Mouse (Mus musculus): ENCODE results near the gene Tenm4. TPM values are rescaled to one million over a fixed set of nuclear protein-coding genes. Genes with fewer than 3 reads are reported as not detected.

Gene Tenm4
- polyA plus RNA-seq, 1 experiment = 9.8 TPM

GRCm38 (mm10) chr7:96655096-96655716 is 484.2 kb downstream of the Tenm4 start:
- H3K4me3 ChIP-seq (ENCODE audit: insufficient read depth, low read depth, low read length) = no peak overlapping the region
- H3K27ac ChIP-seq (replicated peaks; ENCODE audit: low read depth, low read length) = no peak overlapping the region
- H3K4me1 ChIP-seq (ENCODE audit: control insufficient read depth, insufficient read depth, insufficient read length, low read length) = no peaks in the 10 kb centered on the region

DNA sequence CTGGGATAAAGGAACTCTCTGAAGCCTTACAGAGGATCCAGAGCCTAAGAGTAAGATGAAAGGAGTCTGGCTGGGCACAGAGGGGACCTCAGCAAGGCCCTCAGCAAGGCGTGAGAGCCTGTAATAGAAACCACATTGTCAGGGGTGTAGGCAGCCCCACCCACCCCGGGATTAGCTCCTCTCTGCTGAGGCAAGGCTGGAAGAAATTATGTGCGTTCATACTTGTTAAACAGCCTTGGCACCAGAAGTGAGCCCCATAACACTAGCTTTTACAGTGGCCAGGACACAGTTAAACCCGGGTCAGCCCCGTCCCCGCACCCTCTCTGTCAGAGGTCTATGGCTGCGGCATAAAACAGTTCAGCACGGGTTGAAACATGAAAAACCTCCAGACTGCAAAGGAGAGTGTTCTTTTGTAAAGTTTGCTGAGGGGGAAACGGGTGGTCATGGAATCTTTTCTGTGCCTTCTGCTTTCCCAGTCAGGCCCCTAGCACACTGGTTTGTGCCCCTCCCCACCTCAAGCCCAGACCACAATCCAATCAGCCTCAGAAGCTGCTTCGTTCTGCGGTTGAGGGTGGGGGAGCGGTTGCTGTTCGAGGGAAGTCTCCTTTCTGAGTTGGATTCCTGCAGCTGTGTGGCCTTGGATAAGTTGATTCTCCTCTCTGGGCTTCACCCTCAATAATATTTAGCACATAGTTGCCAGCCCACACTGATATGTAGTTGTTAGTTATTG is 486.2 kb downstream of the Tenm4 start:
- Histone ChIP-seq H3K27ac (replicated peaks; ENCODE audit: low read depth, low read length) (no peak overlapping the region), H3K4me3 (ENCODE audit: insufficient read depth, low read depth, low read length) (no peak overlapping the region), H3K4me1 (ENCODE audit: control insufficient read depth, insufficient read depth, insufficient read length, low read length) (no peaks in the 10 kb centered on the region)

GRCm38 (mm10) chr7:96657857-96658580 is 487.0 kb downstream of the Tenm4 start:
- no peaks in the 10 kb centered on the region for H3K4me1 ChIP-seq (ENCODE audit: control insufficient read depth, insufficient read depth, insufficient read length, low read length)
- H3K27ac ChIP-seq (replicated peaks; ENCODE audit: low read depth, low read length) = no peak overlapping the region
- H3K4me3 ChIP-seq (ENCODE audit: insufficient read depth, low read depth, low read length) = no peak overlapping the region

DNA sequence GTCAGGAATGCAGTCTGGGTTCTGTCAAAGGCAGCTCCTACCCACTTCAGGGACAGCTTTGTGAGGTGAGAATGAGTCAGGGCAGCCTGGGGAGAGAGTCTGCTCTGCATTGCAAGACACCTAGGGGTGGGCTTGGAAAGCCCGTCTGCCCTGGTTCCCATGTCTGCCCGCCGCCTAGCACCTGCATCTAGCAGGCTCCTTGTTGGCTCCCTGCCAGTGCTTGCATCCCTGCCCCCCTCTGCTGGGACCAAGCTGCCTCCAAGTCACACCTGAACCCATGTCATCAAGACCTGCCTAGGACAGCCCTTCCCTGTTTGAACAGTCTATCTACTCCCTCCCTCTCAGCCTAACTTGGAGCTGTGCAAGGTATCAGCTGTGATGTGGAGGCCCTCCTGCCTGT is 489.9 kb downstream of the Tenm4 start:
- no peaks in the 10 kb centered on the region for H3K4me1 ChIP-seq (ENCODE audit: control insufficient read depth, insufficient read depth, insufficient read length, low read length)
- H3K27ac ChIP-seq (replicated peaks; ENCODE audit: low read depth, low read length) = no peak overlapping the region
- no peak overlapping the region for H3K4me3 ChIP-seq (ENCODE audit: insufficient read depth, low read depth, low read length)

GRCm38 (mm10) chr7:96661352-96662169 is 490.5 kb downstream of the Tenm4 start:
- Histone ChIP-seq H3K27ac (replicated peaks; ENCODE audit: low read depth, low read length) (no peak overlapping the region), H3K4me1 (ENCODE audit: control insufficient read depth, insufficient read depth, insufficient read length, low read length) (no peaks in the 10 kb centered on the region), H3K4me3 (ENCODE audit: insufficient read depth, low read depth, low read length) (no peak overlapping the region)

- H3K4me3 ChIP-seq (ENCODE audit: insufficient read depth, low read depth, low read length) = no peak overlapping the region
- H3K27ac ChIP-seq (replicated peaks; ENCODE audit: low read depth, low read length) = no peak overlapping the region
- H3K4me1 ChIP-seq (ENCODE audit: control insufficient read depth, insufficient read depth, insufficient read length, low read length) = no peaks in the 10 kb centered on the region
Measured at GRCm38 (mm10) chr7:96663336-96663735, 492.3 kb downstream of the Tenm4 start.

DNA sequence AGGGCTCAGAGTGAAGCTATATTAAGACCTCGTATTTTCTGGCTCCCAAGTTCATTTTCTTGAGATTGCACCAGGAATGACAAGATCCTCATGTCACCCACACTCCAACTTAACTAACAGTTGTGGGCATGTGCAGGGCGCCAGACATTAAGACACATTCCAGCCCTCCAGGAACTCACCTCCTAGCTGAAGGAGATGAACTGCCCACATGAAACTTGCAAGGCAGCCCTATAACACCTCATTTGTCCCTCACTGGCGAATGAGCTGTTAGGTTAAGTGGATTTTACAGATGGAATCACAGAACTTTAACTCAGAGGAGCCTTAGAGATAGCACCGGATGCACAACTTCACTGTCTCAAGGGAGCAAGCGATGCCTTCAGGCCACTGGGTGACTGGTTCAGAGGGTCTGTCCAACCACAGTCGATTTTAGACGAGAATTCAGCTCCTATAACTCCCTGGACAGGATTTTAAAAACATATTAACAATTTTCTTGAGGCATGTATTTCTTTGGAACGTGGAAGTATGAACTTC is 495.4 kb downstream of the Tenm4 start:
- H3K4me1 ChIP-seq (ENCODE audit: control insufficient read depth, insufficient read depth, insufficient read length, low read length) = no peaks in the 10 kb centered on the region
- no peak overlapping the region for H3K4me3 ChIP-seq (ENCODE audit: insufficient read depth, low read depth, low read length)
- H3K27ac ChIP-seq (replicated peaks; ENCODE audit: low read depth, low read length) = no peak overlapping the region

GRCm38 (mm10) chr7:96667688-96668087 is 496.6 kb downstream of the Tenm4 start:
- no peak overlapping the region for H3K4me3 ChIP-seq (ENCODE audit: insufficient read depth, low read depth, low read length)
- no peak overlapping the region for H3K27ac ChIP-seq (replicated peaks; ENCODE audit: low read depth, low read length)

GRCm38 (mm10) chr7:96670095-96670494 is 499.0 kb downstream of the Tenm4 start:
- Histone ChIP-seq H3K27ac (replicated peaks; ENCODE audit: low read depth, low read length) (no peak overlapping the region), H3K4me3 (ENCODE audit: insufficient read depth, low read depth, low read length) (no peak overlapping the region), H3K4me1 (ENCODE audit: control insufficient read depth, insufficient read depth, insufficient read length, low read length) (no peaks in the 10 kb centered on the region)

More at GRCm38 (mm10) chr7:96667688-96668087, 496.6 kb downstream of the Tenm4 start:
- no peaks in the 10 kb centered on the region for H3K4me1 ChIP-seq (ENCODE audit: control insufficient read depth, insufficient read depth, insufficient read length, low read length)

DNA sequence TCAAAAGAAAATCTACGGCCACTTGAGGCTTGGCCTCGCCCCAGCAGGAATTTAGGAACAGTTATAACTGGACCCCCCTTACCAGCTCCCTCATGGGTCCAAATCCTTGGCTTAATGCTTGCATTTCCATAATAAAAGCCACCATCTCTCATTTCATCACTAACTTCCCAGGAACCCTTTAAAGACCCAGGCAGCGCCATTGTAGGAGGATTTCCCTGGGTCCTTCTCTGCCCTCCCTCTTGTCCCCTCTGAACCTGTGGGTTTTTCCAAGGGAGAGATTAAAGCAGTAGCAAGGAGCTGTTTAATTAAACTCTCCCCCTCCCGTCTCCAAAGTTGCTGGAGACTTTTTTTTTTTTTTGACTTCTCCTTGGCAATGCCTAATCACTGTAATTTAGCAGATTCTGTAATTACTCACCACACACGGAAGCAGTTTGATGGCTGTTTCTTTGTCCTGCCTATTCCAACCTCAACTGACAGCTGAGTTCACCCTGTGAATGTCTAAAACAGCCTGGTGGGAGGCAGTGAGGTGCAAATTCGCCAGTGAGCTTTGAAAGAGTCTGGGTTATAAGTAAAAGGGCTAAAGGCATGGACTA is 501.4 kb downstream of the Tenm4 start:
- Histone ChIP-seq H3K4me1 (ENCODE audit: control insufficient read depth, insufficient read depth, insufficient read length, low read length) (no peaks in the 10 kb centered on the region), H3K4me3 (ENCODE audit: insufficient read depth, low read depth, low read length) (no peak overlapping the region), H3K27ac (replicated peaks; ENCODE audit: low read depth, low read length) (no peak overlapping the region)

DNA sequence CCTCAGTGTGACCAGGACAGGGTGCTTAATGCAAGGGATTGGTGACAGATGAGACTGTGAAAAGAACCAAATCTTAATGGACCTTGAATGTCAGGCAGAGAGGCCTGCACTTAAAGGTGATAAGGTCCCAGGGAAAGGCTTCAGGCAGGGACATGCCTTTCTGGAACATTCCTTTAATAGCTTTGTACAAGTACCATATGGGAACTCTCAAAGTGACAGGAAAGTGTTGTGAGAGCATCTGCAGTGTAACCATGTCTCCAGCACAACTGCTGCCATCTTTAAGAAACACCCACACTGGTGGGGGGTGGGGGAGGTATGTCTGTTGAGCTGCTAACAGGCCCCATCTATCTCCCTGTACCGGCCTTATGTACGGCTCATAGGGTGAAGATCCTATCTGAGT is 506.0 kb downstream of the Tenm4 start:
- H3K4me1 ChIP-seq (ENCODE audit: control insufficient read depth, insufficient read depth, insufficient read length, low read length) = peaks cover 10% of the 10 kb centered on the region
- no peak overlapping the region for H3K27ac ChIP-seq (replicated peaks; ENCODE audit: low read depth, low read length)
- H3K4me3 ChIP-seq (ENCODE audit: insufficient read depth, low read depth, low read length) = no peak overlapping the region

- H3K27ac ChIP-seq (replicated peaks; ENCODE audit: low read depth, low read length) = no peak overlapping the region
- no peak overlapping the region for H3K4me3 ChIP-seq (ENCODE audit: insufficient read depth, low read depth, low read length)
Measured at GRCm38 (mm10) chr7:96678236-96678635, 507.2 kb downstream of the Tenm4 start.

DNA sequence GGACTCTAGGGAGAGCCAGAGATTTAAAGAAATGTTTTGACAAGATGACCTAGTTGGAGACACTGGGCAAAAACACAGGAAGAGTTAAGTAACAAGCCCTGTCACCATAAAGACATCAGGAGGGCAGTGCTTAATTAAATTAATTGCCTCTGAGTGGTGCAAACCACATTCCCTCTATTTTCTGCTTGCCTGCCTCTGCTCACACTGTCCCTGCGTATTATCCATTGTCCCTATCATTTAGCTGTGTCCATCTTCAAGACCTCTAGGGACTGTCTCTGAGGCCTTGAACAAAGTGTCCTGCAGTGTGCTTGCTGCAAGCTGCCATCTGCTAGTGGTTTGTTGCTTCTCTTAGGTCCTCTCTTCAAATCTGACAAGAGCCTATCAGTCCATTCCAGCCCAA is 508.7 kb downstream of the Tenm4 start:
- H3K27ac ChIP-seq (replicated peaks; ENCODE audit: low read depth, low read length) = no peak overlapping the region
- H3K4me3 ChIP-seq (ENCODE audit: insufficient read depth, low read depth, low read length) = no peak overlapping the region
- H3K4me1 ChIP-seq (ENCODE audit: control insufficient read depth, insufficient read depth, insufficient read length, low read length) = peaks cover 10% of the 10 kb centered on the region

More at GRCm38 (mm10) chr7:96678236-96678635, 507.2 kb downstream of the Tenm4 start:
- H3K4me1 ChIP-seq (ENCODE audit: control insufficient read depth, insufficient read depth, insufficient read length, low read length) = peaks cover 10% of the 10 kb centered on the region

DNA sequence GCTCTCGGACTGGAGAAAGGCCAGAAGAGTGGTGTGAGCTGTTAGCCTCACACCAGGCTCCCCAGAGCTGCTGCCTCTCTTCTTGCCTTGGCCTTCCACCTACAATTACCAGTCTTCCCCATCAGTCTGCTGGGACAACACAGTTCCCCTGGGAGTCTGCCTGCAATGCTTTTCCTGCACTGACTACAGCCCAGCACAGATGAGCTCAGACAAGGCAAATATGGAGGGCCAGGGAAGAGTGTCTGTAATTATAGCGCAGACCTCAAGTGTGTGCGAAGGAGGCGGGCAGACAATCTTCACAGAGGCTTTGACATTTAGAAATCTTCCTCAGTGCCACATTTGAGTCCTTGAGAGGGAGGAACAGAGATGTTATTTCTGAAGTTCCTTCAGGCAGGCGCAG is 509.4 kb downstream of the Tenm4 start:
- Histone ChIP-seq H3K27ac (replicated peaks; ENCODE audit: low read depth, low read length) (no peak overlapping the region), H3K4me1 (ENCODE audit: control insufficient read depth, insufficient read depth, insufficient read length, low read length) (peaks cover 10% of the 10 kb centered on the region), H3K4me3 (ENCODE audit: insufficient read depth, low read depth, low read length) (no peak overlapping the region)

Measured in brown adipose tissue, adult 24 weeks (tissue).